Mouse (Mus musculus) heart, postnatal 0 days (tissue): ENCODE measurements around the gene Grasp. TPM values are rescaled to one million over a fixed set of nuclear protein-coding genes. Genes with fewer than 3 reads are reported as not detected.

Experiments used
- ATAC-seq: fragments of 200-750 bp; cut with Nextera tagmentation; 2 replicates; pipeline ENCODE4 v1.8.0; 2017; ENCODE audit warnings: low read depth, moderate number of reproducible peaks, moderate library complexity; ENCODE audit not compliant: insufficient read depth
- DNase-seq: peaks from one replicate; pipeline ENCODE4 v3.0.0-alpha.2; 2016; ENCODE audit warnings: low spot score
- H3K27ac ChIP-seq: fragments of 300-500 bp; sonication (generic); 2 replicates; pipeline ENCODE4 v1.5.1; 2014; ENCODE audit warnings: low read depth, mild to moderate bottlenecking
- H3K27me3 ChIP-seq: fragments of 300-500 bp; sonication (generic); 2 replicates; pipeline ENCODE4 v1.6.1; 2014; ENCODE audit warnings: low read length, mixed read lengths; ENCODE audit not compliant: control insufficient read depth, insufficient read depth
- H3K36me3 ChIP-seq: fragments of 300-500 bp; sonication (generic); replicated peaks from 2 replicates; pipeline ENCODE4 v1.6.1; 2014; ENCODE audit warnings: low read length, mixed read lengths; ENCODE audit not compliant: control insufficient read depth, insufficient read depth
- H3K4me1 ChIP-seq: fragments of 300-500 bp; sonication (generic); 2 replicates; pipeline ENCODE4 v1.6.1; 2014; ENCODE audit warnings: antibody characterized with exemption; ENCODE audit not compliant: control insufficient read depth, insufficient read depth
- H3K4me2 ChIP-seq: fragments of 300-500 bp; sonication (generic); 2 replicates; pipeline ENCODE4 v1.6.1; 2014; ENCODE audit warnings: low read depth, mild to moderate bottlenecking, low read length, moderate library complexity
- H3K4me3 ChIP-seq: fragments of 300-500 bp; sonication (generic); 2 replicates; pipeline ENCODE4 v1.5.1; 2014; ENCODE audit warnings: low read depth, low read length
- H3K9ac ChIP-seq: fragments of 300-500 bp; sonication (generic); replicated peaks from 2 replicates; pipeline ENCODE4 v1.6.1; 2014; ENCODE audit warnings: low read depth, low read length, mixed read lengths
- H3K9me3 ChIP-seq: fragments of 300-500 bp; sonication (generic); replicated peaks from 2 replicates; pipeline ENCODE4 v1.6.1; 2016; ENCODE audit warnings: low read length; ENCODE audit not compliant: control insufficient read depth
- CTCF ChIP-seq: IDR thresholded peaks from 2 replicates; pipeline ENCODE4 v1.5.1; 2016; ENCODE audit warnings: antibody characterized with exemption, control low read depth, low read depth
- EP300 ChIP-seq: IDR thresholded peaks from 2 replicates; pipeline ENCODE4 v1.6.1; 2016; ENCODE audit warnings: antibody characterized with exemption, low read depth
- WGBS: fragments of 180-500 bp; shearing (Covaris S2); extraction: QIAGEN DNeasy Blood & Tissue Kit; methylation state at CpG from one replicate; pipeline ENCODE4 v1.1.7; 2014; 5-methylcytosine and 5-hydroxymethylcytosine counted together
- polyA plus RNA-seq: library from polyadenylated mRNA; unstranded; fragments of >200 nt; fragmentation: Nextera tagmentation; extraction: Ambion mirVana; gene quantifications from 2 replicates; pipeline ENCODE4 v1.2.1, GENCODE M21; 2015
- total RNA-seq: library from RNA; depleted of rRNA; stranded (reverse); fragments of >200 nt; gene quantifications from 2 replicates; pipeline ENCODE4 v1.2.3, GENCODE M21; 2014; ENCODE audit warnings: low replicate concordance

Gene Grasp
- total and polyA plus RNA-seq, 2 experiments from 2014 or later, result 2.3 to 8.0 TPM

DNA sequence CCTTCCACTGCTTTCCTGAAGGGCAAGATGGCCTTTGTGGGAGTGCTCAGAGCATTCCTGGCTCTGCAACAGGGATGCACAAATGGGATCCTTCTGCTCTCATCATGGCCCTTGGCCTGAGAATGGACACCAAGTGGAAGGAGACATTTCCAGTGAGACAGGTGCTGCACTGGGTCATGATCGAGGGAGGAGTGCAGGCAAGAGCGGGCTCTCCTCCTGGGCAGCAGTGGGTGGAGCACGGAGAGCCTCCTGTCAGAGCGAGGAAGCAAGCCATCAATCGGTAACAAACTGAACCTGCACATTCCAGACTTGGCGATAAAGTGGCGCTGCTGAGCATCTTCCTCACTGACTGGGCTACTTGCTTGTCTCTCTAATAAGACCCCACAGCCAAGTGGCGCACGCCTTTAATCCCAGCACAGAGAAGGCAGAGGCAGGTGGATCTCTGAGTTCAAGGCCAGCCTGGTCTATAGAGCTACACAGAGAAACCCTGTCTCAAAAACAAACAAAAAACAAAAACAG is 23.2 kb upstream of the Grasp start:
- DNase-seq, result no peak

DNA sequence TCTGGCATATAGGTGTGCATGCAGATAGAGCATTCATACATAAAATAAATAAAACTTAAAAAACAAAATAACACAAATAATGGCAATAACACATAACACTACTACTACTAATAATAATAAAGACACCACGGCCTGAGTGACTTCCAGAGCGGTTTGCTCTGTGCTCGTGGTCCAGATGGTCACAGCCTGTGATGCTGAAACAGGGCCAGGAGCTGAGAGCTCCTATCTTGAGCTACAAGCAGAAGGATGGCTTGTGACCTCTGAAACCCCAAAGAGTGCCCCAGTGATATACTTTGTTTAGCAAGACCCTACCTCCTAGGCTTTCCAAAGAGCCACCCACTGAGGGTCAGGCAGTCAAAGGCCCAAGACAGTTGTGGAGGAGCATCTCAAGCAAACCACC is 22.6 kb upstream of the Grasp start:
- Histone ChIP-seq H3K9me3 (peaks cover 3% of the 10 kb centered on the region; the same call in 1 of the 2 replicates), H3K27me3 (no peaks in the 10 kb centered on the region), H3K4me3 (no peak overlapping the region), H3K4me1 (no peaks in the 10 kb centered on the region), H3K4me2 (no peak overlapping the region), H3K27ac (no peak overlapping the region), H3K36me3 (peaks cover 78% of the 10 kb centered on the region), H3K9ac (no peak overlapping the region)
- ATAC-seq, result no peak
- 87% methylated on average over 3 of the region's 3 CpGs for WGBS
- DNase-seq, result no peak
- TF ChIP-seq EP300 (no peak), CTCF (no peak)

More for the DNA sequence above, 23.2 kb upstream of the Grasp start:
- Histone ChIP-seq H3K9ac (no peak overlapping the region), H3K4me3 (no peak overlapping the region), H3K9me3 (peaks cover 3% of the 10 kb centered on the region; the same call in 1 of the 2 replicates), H3K4me1 (no peaks in the 10 kb centered on the region), H3K27ac (no peak overlapping the region), H3K36me3 (peaks cover 78% of the 10 kb centered on the region), H3K4me2 (no peak overlapping the region), H3K27me3 (no peaks in the 10 kb centered on the region)
- WGBS, result 97% methylated on average over 9 of the region's 9 CpGs
- TF ChIP-seq EP300 (no peak), CTCF (no peak)
- no peak for ATAC-seq

DNA sequence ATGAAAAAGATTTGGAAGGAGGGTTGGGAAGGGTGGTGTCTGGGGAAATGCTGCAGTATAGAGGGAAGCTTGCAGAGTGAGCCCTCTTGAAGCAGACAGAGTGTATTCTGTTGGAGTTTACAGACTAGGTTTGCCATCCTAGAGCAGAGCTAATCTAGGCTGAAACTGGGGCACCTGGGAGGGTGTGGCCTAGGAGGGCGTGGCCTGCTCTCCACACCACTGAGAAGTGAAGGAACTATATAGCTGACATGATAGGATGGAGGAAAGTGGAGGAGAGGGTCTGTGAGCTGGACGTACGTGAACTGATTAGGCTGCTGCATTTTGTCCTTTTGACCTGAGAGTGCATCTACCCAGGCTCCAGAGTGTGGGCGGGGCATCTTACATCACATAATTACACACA is 20.3 kb upstream of the Grasp start:
- Histone ChIP-seq H3K27ac (no peak overlapping the region), H3K4me1 (no peaks in the 10 kb centered on the region), H3K4me3 (no peak overlapping the region), H3K27me3 (no peaks in the 10 kb centered on the region), H3K9me3 (peaks cover 3% of the 10 kb centered on the region; the same call in 1 of the 2 replicates), H3K9ac (no peak overlapping the region), H3K4me2 (no peak overlapping the region), H3K36me3 (peaks cover 94% of the 10 kb centered on the region)
- 65% methylated on average over 4 of the region's 4 CpGs for WGBS
- no peak for ATAC-seq
- no peak for DNase-seq
- TF ChIP-seq EP300 (no peak), CTCF (no peak)

DNA sequence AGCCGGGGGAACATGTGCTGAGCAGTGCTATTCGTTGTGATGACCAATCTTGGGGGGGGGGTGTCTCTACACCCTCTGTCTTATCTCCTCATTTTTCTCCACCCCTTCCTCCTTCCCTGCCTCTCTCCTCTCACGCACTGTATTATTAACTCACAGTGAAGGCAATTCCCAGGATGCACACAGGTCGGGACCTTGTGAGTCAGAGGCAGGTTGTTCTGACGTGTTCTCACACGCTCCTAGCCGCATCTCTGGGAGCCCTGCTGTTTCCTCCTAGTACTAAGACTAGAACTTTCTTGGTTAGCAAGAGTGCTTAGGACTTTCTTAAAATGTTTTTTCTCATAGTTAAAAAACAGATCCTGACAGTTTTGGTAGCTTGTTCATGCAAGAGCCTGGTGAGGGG is 19.2 kb upstream of the Grasp start:
- Histone ChIP-seq H3K27ac (no peak overlapping the region), H3K4me1 (no peaks in the 10 kb centered on the region), H3K9me3 (peaks cover 3% of the 10 kb centered on the region; the same call in 1 of the 2 replicates), H3K27me3 (no peaks in the 10 kb centered on the region), H3K4me3 (no peak overlapping the region), H3K9ac (no peak overlapping the region), H3K4me2 (no peak overlapping the region), H3K36me3 (peaks cover 94% of the 10 kb centered on the region)
- ATAC-seq, result no peak
- DNase-seq, result no peak
- TF ChIP-seq CTCF, result no peak
- no peak for TF ChIP-seq EP300
- WGBS, result 76% methylated on average over 7 of the region's 7 CpGs

DNA sequence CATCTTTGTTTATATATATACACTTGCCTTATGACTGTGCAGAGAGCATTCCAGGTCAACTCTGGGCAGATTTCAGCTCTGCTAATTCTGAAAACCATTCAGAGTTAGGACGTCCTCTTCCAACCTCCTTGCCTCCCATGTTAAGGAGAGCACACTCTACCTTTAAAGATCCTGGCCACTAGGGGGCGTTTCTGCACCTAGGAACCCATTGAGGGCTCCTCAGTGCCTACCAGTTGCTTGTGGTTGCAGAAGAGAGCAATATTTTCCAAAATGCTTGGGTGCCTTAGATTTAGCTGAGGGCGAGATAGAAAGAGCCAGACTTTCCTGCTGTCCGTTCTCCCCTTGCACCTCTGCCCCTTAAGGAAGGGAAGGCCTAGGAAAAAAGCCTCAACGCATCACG is 13.8 kb upstream of the Grasp start:
- TF ChIP-seq EP300 (no peak), CTCF (peak; percentile 60)
- H3K9ac ChIP-seq, result no peak overlapping the region
- WGBS, result 68% methylated on average over 6 of the region's 6 CpGs
- no peaks in the 10 kb centered on the region for H3K27me3 ChIP-seq
- H3K36me3 ChIP-seq, result peaks cover 64% of the 10 kb centered on the region
- ATAC-seq, result 0 out of 2 replicates have a peak, but pooled peaks have one; percentile 57
- DNase-seq, result peak; percentile 51
- H3K4me1 ChIP-seq, result no peaks in the 10 kb centered on the region
- no peak overlapping the region for H3K4me3 ChIP-seq
- H3K9me3 ChIP-seq, result no peaks in the 10 kb centered on the region
- H3K4me2 ChIP-seq, result no peak overlapping the region
- H3K27ac ChIP-seq, result no peak overlapping the region

DNA sequence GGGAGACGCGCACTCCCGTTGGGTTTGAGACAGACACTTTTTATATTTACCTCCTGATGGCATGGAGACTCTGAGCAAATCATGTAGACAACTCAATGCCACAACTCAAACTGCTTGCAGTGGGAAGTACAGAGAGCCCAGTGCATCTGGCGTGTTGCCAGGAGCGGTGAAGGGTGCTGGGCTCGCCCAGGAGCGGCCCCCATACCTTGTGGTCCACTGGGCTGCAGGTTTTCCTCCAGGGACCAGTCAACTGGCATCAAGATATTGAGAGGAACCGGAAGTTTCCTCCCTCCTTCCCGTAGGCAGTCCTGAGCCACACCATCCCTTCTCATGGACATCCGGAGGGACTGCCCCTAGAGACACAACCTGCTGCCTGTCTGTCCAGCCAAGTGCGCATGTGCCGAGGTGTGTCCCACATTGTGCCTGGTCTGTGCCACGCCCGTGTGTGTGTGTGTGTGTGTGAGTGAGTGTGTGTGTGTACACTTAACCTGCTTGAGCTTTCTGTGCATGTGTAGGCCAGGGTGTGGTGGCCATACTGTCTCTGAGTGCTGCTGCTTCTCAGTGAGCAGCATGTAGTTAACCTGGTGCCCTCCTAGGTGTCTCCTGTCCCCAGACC is 12.9 kb upstream of the Grasp start:
- no peak overlapping the region for H3K9ac ChIP-seq
- WGBS, result 74% methylated on average over 14 of the region's 14 CpGs
- no peaks in the 10 kb centered on the region for H3K4me1 ChIP-seq
- no peaks in the 10 kb centered on the region for H3K27me3 ChIP-seq
- H3K4me2 ChIP-seq, result no peak overlapping the region
- H3K4me3 ChIP-seq, result no peak overlapping the region
- H3K27ac ChIP-seq, result no peak overlapping the region
- no peak for DNase-seq
- peaks cover 60% of the 10 kb centered on the region for H3K36me3 ChIP-seq
- ATAC-seq, result 0 out of 2 replicates have a peak, but pooled peaks have one; percentile 21
- no peaks in the 10 kb centered on the region for H3K9me3 ChIP-seq
- no peak for TF ChIP-seq CTCF
- no peak for TF ChIP-seq EP300
